Mouse (Mus musculus): ENCODE results near the gene Avpi1.

- no peak for TF ChIP-seq CTCF (IDR thresholded peaks at IDR 0.05; ENCODE audit: low read depth, low read length)
- no peak for TF ChIP-seq EP300 (IDR thresholded peaks at IDR 0.05; ENCODE audit: insufficient read depth, low read depth, low read length)
Observed at GRCm38 (mm10) chr19:42118142-42118541, 10.7 kb downstream of the Avpi1 start.

Data from ES-Bruce4 (cell line).